Mouse (Mus musculus) testis, adult 2 months (tissue): ENCODE measurements around the gene Mdn1. TPM values are rescaled to one million over a fixed set of nuclear protein-coding genes. Genes with fewer than 3 reads are reported as not detected.

ENCODE experiments used
- H3K27ac ChIP-seq: fragments of 200-500 bp; 2 replicates; pipeline ENCODE4 v1.5.1; 2012; ENCODE audit warnings: low read depth, low read length; ENCODE audit not compliant: control insufficient read depth, insufficient read depth
- H3K27me3 ChIP-seq: fragments of 200-500 bp; 2 replicates; pipeline ENCODE4 v1.6.1; 2012; ENCODE audit warnings: mild to moderate bottlenecking, low read length, moderate library complexity; ENCODE audit not compliant: control insufficient read depth, insufficient read depth
- H3K36me3 ChIP-seq: fragments of 200-500 bp; 2 replicates; pipeline ENCODE4 v1.6.1; 2012; ENCODE audit warnings: mild to moderate bottlenecking, low read length; ENCODE audit not compliant: control insufficient read depth, insufficient read depth
- H3K4me1 ChIP-seq: fragments of 200-500 bp; 2 replicates; pipeline ENCODE4 v1.6.1; 2012; ENCODE audit warnings: low read length; ENCODE audit not compliant: control insufficient read depth, insufficient read depth
- H3K4me3 ChIP-seq: fragments of 200-500 bp; 2 replicates; pipeline ENCODE4 v1.5.1; 2012; ENCODE audit warnings: low read depth, mild to moderate bottlenecking, low read length, moderate library complexity, mixed read lengths; ENCODE audit not compliant: control insufficient read depth
- CTCF ChIP-seq: fragments of 200-500 bp; IDR thresholded peaks from 2 replicates; pipeline ENCODE4 v1.5.1; 2012; ENCODE audit warnings: low read depth, mild to moderate bottlenecking, inconsistent platforms, low read length, moderate library complexity; ENCODE audit not compliant: control insufficient read depth, insufficient read depth, insufficient replicate concordance
- POLR2A ChIP-seq: fragments of 200-500 bp; IDR thresholded peaks from 2 replicates; pipeline ENCODE4 v1.6.1; 2012; ENCODE audit warnings: low read depth, mild to moderate bottlenecking, inconsistent platforms, low read length, moderate library complexity; ENCODE audit not compliant: control insufficient read depth
- polyA plus RNA-seq: library from polyadenylated mRNA; depleted of rRNA; stranded (reverse); fragments of >200 nt; gene quantifications from 2 replicates; pipeline ENCODE4 v1.2.3, GENCODE M21; 2012

Mdn1 gene
- polyA plus RNA-seq, 1 experiment: 30.5 TPM

GRCm38 (mm10) chr4:32717733-32718132 lies 60.8 kb downstream of the Mdn1 start:
- Histone ChIP-seq H3K4me3 (no peak overlapping the region), H3K27ac (no peak overlapping the region), H3K36me3 (peaks cover 5% of the 10 kb centered on the region), H3K4me1 (no peaks in the 10 kb centered on the region), H3K27me3 (no peaks in the 10 kb centered on the region)
- TF ChIP-seq CTCF (no peak), POLR2A (no peak)

DNA sequence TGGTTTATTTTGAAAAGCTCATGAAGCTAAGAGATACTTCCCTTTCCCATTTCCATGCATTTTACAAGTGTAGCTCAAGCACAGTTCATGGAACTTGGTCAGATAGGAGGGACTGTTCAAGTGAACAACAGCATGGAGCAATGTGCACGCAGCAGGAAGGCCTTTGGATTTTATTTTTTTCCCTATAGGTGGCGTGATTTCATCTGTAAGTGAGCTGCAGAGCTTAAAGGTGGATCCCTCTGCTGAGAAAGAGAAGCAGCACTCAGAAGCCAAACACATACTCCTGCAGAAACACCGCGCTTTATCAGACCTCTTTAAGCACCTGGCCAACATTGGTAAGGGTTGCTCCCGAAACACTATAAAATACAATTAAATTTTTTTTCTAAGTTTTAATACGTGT lies 88.5 kb downstream of the Mdn1 start:
- Histone ChIP-seq H3K4me3 (no peak overlapping the region), H3K36me3 (peaks cover 10% of the 10 kb centered on the region), H3K27me3 (no peaks in the 10 kb centered on the region), H3K27ac (no peak overlapping the region), H3K4me1 (no peaks in the 10 kb centered on the region)
- TF ChIP-seq POLR2A (no peak), CTCF (no peak)

DNA sequence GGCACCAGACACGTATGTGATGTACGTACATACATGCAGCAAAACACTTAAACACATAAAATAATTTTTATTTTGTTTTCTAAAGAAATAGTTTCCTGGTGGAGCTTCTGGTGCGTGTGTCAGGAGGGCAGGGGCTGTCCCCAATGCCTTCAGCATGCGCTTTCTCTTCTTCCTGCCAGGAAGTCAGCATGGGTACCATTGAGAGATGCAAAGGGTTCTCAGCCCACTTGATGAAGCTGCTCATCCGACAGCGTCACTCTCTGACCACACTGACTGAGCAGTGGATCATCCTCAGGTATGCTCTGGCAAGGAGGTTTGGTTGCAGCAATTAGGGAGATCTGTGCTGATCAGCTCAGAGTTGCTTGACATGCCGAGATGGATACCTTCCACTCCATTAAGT lies 91.5 kb downstream of the Mdn1 start:
- Histone ChIP-seq H3K36me3 (peaks cover 14% of the 10 kb centered on the region), H3K4me3 (no peak overlapping the region)

DNA sequence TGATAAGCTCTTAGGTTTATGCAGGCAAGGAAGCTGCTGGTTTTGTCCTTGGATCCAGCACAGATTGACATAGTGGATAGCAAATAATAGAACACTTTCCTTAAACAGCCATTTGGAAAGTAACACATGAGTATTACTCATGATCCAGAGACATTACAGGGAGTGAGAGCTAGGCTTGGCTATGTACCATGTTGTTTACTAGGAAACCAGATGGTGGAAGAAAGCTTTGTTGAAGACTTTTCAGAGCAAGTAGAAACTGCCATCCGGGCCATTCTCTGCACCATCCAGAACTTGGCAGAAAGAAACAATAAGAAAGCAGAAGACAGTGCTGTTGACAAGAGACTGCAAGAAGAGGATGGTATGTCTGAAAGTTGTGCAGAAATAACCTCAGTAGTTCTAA lies 93.8 kb downstream of the Mdn1 start:
- TF ChIP-seq CTCF (no peak), POLR2A (no peak)
- H3K4me1 ChIP-seq: no peaks in the 10 kb centered on the region
- no peaks in the 10 kb centered on the region for H3K27me3 ChIP-seq
- peaks cover 11% of the 10 kb centered on the region for H3K36me3 ChIP-seq
- no peak overlapping the region for H3K4me3 ChIP-seq
- H3K27ac ChIP-seq: no peak overlapping the region

More for the DNA sequence above, 91.5 kb downstream of the Mdn1 start:
- H3K27ac ChIP-seq: no peak overlapping the region
- TF ChIP-seq POLR2A (no peak), CTCF (no peak)
- H3K4me1 ChIP-seq: no peaks in the 10 kb centered on the region
- H3K27me3 ChIP-seq: no peaks in the 10 kb centered on the region

GRCm38 (mm10) chr4:32757430-32757829 lies 100.5 kb downstream of the Mdn1 start:
- H3K27me3 ChIP-seq: no peaks in the 10 kb centered on the region
- H3K36me3 ChIP-seq: peaks cover 3% of the 10 kb centered on the region; the same call in 1 of the 2 replicates
- no peak overlapping the region for H3K4me3 ChIP-seq
- H3K27ac ChIP-seq: no peak overlapping the region
- no peaks in the 10 kb centered on the region for H3K4me1 ChIP-seq
- TF ChIP-seq POLR2A (no peak), CTCF (no peak)

GRCm38 (mm10) chr4:32767471-32767870 lies 110.6 kb downstream of the Mdn1 start:
- Histone ChIP-seq H3K4me3 (no peak overlapping the region), H3K27ac (no peak overlapping the region), H3K27me3 (no peaks in the 10 kb centered on the region), H3K4me1 (no peaks in the 10 kb centered on the region), H3K36me3 (peaks cover 3% of the 10 kb centered on the region)
- no peak for TF ChIP-seq POLR2A
- no peak for TF ChIP-seq CTCF

GRCm38 (mm10) chr4:32768046-32768445 lies 111.1 kb downstream of the Mdn1 start:
- Histone ChIP-seq H3K4me1 (no peaks in the 10 kb centered on the region), H3K27ac (no peak overlapping the region), H3K4me3 (no peak overlapping the region), H3K27me3 (no peaks in the 10 kb centered on the region), H3K36me3 (peaks cover 3% of the 10 kb centered on the region)
- TF ChIP-seq POLR2A (no peak), CTCF (no peak)

DNA sequence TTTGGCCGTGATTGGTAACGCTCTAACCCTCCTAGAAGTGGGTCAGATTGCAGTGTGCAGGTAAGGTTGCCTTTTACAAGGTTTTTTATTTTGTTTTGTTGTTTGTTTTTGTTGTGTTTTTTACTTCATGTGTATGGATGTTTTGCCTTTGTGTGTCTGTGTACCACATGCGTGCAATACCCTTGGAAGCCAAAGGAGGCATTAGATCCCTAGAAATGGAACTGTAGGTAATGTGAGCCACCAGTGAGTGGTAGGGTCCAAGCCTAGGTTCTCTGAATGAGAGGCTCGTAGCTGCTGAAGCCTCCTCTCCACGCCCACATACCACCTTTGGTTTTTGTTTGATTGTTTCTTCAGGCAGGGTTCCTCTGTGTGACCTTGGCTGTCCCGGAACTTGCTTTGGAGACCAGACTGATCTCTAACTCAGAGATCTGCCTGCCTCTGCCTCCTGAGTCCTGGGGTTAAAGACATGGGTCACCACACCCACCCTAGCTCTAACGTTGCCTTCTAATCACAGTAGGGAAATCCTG lies 113.4 kb downstream of the Mdn1 start:
- Histone ChIP-seq H3K4me3 (no peak overlapping the region), H3K27ac (no peak overlapping the region), H3K36me3 (peaks cover 4% of the 10 kb centered on the region), H3K27me3 (no peaks in the 10 kb centered on the region), H3K4me1 (no peaks in the 10 kb centered on the region)
- no peak for TF ChIP-seq CTCF
- TF ChIP-seq POLR2A: no peak
